Mouse (Mus musculus) adrenal gland, postnatal 36 days (tissue): ENCODE results near the gene Galk2. TPM values are rescaled to one million over a fixed set of nuclear protein-coding genes. Genes with fewer than 3 reads are reported as not detected.
A peak's percentile ranks its signal among the peaks of the same experiment; 100 is the strongest.

ENCODE experiments used
- DNase-seq, 2 experiments: peaks; one replicate each; pipeline ENCODE4 v3.0.0; 2021; ENCODE audit warnings: mixed read lengths in 1 of 2
- total RNA-seq, 2 experiments: library from RNA; stranded (reverse); gene quantifications; 2 replicates each; pipeline ENCODE4 v1.2.3; 2021

Galk2 gene
- total RNA-seq, 2 experiments from 2014 or later, result 68.1 to 80.4 TPM

- DNase-seq, result peak; percentile 17 to 21
Measured at GRCm38 (mm10) chr2:125900797-125901410, 42.0 kb downstream of the Galk2 start.

GRCm38 (mm10) chr2:125901426-125901825, 42.5 kb downstream of the Galk2 start:
- DNase-seq, result peak; percentile 19 to 49

GRCm38 (mm10) chr2:125906407-125907066, 47.6 kb downstream of the Galk2 start:
- DNase-seq, result no peak

GRCm38 (mm10) chr2:125907580-125908255, 48.8 kb downstream of the Galk2 start:
- DNase-seq, result no peak

- DNase-seq, result no peak
Measured at GRCm38 (mm10) chr2:125914167-125914566, 55.3 kb downstream of the Galk2 start.

GRCm38 (mm10) chr2:125914713-125915112, 55.8 kb downstream of the Galk2 start:
- no peak for DNase-seq

- no peak for DNase-seq
Measured at GRCm38 (mm10) chr2:125916652-125917296, 57.9 kb downstream of the Galk2 start.

GRCm38 (mm10) chr2:125917297-125917679, 58.4 kb downstream of the Galk2 start:
- DNase-seq, result no peak

GRCm38 (mm10) chr2:125921273-125921672, 62.4 kb downstream of the Galk2 start:
- no peak for DNase-seq

- no peak for DNase-seq
Measured at GRCm38 (mm10) chr2:125922149-125922548, 63.2 kb downstream of the Galk2 start.

GRCm38 (mm10) chr2:125922877-125923276, 64.0 kb downstream of the Galk2 start:
- peak; percentile 62 to 66 for DNase-seq

- peak; percentile 72 to 79 for DNase-seq
Measured at GRCm38 (mm10) chr2:125923346-125923745, 64.4 kb downstream of the Galk2 start.

GRCm38 (mm10) chr2:125924554-125924953, 65.6 kb downstream of the Galk2 start:
- DNase-seq, result no peak

- DNase-seq, result no peak
Measured at GRCm38 (mm10) chr2:125925081-125925480, 66.2 kb downstream of the Galk2 start.

- no peak for DNase-seq
Measured at GRCm38 (mm10) chr2:125929396-125929795, 70.5 kb downstream of the Galk2 start.

- no peak for DNase-seq
Measured at GRCm38 (mm10) chr2:125929872-125930271, 71.0 kb downstream of the Galk2 start.

GRCm38 (mm10) chr2:125931193-125931592, 72.3 kb downstream of the Galk2 start:
- DNase-seq, result no peak

- DNase-seq, result no peak
Measured at GRCm38 (mm10) chr2:125932734-125933133, 73.8 kb downstream of the Galk2 start.

GRCm38 (mm10) chr2:125933977-125934376, 75.1 kb downstream of the Galk2 start:
- DNase-seq, result peak; percentile 33 to 43

GRCm38 (mm10) chr2:125936396-125936795, 77.5 kb downstream of the Galk2 start:
- DNase-seq, result peak in 1 of 2 experiments; percentile 36

GRCm38 (mm10) chr2:125938993-125939642, 80.2 kb downstream of the Galk2 start:
- DNase-seq, result peak in 1 of 2 experiments; percentile 20

- DNase-seq, result peak; percentile 59 to 71
Measured at GRCm38 (mm10) chr2:125941111-125941785, 82.3 kb downstream of the Galk2 start.
